Mouse (Mus musculus) kidney, embryonic 16.5 days (tissue): ENCODE data around the gene Smchd1. TPM values are rescaled to one million over a fixed set of nuclear protein-coding genes. Genes with fewer than 3 reads are reported as not detected.
"Not testable (repeated sequence)": the region's sequence is repeated elsewhere in the genome, so short reads cannot be mapped to it uniquely, and the experiment has no call there.

ENCODE experiments used
- ATAC-seq: fragments of 200-750 bp; cut with Nextera tagmentation; 2 replicates; pipeline ENCODE4 v1.8.0; 2017; ENCODE audit warnings: moderate TSS enrichment; ENCODE audit not compliant: low FRiP score, low TSS enrichment
- H3K27ac ChIP-seq: fragments of 300-500 bp; sonication (generic); 2 replicates; pipeline ENCODE4 v1.5.1; 2014; ENCODE audit warnings: low read length
- H3K27me3 ChIP-seq: fragments of 300-500 bp; sonication (generic); 2 replicates; pipeline ENCODE4 v1.6.1; 2014; ENCODE audit warnings: low read length, control low read depth, mixed read lengths; ENCODE audit not compliant: insufficient read depth
- H3K36me3 ChIP-seq: fragments of 300-500 bp; sonication (generic); 2 replicates; pipeline ENCODE4 v1.6.1; 2014; ENCODE audit warnings: low read length, control low read depth, mixed read lengths; ENCODE audit not compliant: insufficient read depth
- H3K4me1 ChIP-seq: fragments of 300-500 bp; sonication (generic); 2 replicates; pipeline ENCODE4 v1.6.1; 2014; ENCODE audit warnings: low read length, control low read depth, mixed read lengths; ENCODE audit not compliant: insufficient read depth
- H3K4me2 ChIP-seq: fragments of 300-500 bp; sonication (generic); replicated peaks from 2 replicates; pipeline ENCODE4 v1.6.1; 2014; ENCODE audit warnings: low read depth, low read length
- H3K4me3 ChIP-seq: fragments of 300-500 bp; sonication (generic); 2 replicates; pipeline ENCODE4 v1.5.1; 2014; ENCODE audit warnings: mild to moderate bottlenecking, low read length
- H3K9ac ChIP-seq: fragments of 300-500 bp; sonication (generic); replicated peaks from 2 replicates; pipeline ENCODE4 v1.6.1; 2014; ENCODE audit warnings: low read length
- H3K9me3 ChIP-seq: fragments of 300-500 bp; sonication (generic); 2 replicates; pipeline ENCODE4 v1.6.1; 2016; ENCODE audit warnings: low read length, control low read depth
- WGBS: fragments of 180-500 bp; shearing (Covaris S2); extraction: QIAGEN DNeasy Blood & Tissue Kit; methylation state at CpG from one replicate; pipeline ENCODE4 v1.1.7; 2014; 5-methylcytosine and 5-hydroxymethylcytosine counted together
- polyA plus RNA-seq: library from polyadenylated mRNA; unstranded; fragments of >200 nt; fragmentation: Nextera tagmentation; extraction: Ambion mirVana; gene quantifications from 2 replicates; pipeline ENCODE4 v1.2.1, GENCODE M21; 2015

The Smchd1 gene
- polyA plus RNA-seq, 1 experiment from 2014 or later, result 54.7 TPM

DNA sequence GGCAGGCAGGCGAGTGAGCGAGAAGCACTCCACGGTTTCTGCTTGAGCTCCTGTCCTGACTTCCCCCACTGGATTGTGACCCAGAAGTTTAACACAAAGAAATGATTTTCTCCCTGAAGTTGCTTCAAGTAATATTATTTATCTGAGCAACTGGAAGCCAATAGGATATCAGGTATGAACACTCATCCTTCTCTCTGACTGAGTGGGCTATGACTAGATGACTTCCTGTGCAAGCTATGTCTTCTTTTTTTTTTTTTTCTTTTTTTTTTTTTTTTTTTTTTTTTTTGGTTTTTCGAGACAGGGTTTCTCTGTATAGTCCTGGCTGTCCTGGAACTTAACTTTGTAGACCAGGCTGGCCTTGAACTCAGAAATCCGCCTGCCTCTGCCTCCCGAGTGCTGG is 17.8 kb downstream of the Smchd1 start:
- not testable (repeated sequence) for H3K4me2 ChIP-seq, H3K27ac ChIP-seq, ATAC-seq, H3K9me3 ChIP-seq, H3K9ac ChIP-seq, H3K27me3 ChIP-seq, H3K4me3 ChIP-seq, H3K4me1 ChIP-seq
- H3K36me3 ChIP-seq, result peaks cover 31% of the 10 kb centered on the region
- 89% methylated on average over 6 of the region's 6 CpGs for WGBS

DNA sequence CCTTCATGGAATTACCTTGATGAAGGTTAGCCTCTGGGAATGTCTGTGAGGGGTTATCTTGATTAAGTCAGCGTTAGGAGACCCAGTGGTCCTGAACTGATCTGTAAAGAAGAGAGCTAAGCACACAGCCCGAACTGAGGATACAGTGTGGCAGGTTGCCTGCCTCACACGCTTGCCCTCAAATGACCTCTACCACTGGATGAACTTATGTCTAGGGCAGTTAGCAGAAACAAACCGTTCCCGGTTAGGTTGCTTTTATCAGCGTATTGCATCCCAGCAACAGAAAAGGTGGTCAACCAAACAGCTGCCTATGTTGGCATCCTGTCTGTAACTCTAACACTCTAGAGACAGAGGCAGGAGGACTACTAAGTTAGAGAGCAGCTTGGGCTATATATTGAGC is 30.0 kb downstream of the Smchd1 start:
- WGBS, result 94% methylated on average over 6 of the region's 6 CpGs
- Histone ChIP-seq H3K4me3 (no peak overlapping the region), H3K36me3 (peaks cover 29% of the 10 kb centered on the region), H3K9ac (no peak overlapping the region), H3K9me3 (no peaks in the 10 kb centered on the region), H3K27ac (no peak overlapping the region), H3K4me2 (no peak overlapping the region), H3K4me1 (no peaks in the 10 kb centered on the region), H3K27me3 (no peaks in the 10 kb centered on the region)
- ATAC-seq, result no peak

DNA sequence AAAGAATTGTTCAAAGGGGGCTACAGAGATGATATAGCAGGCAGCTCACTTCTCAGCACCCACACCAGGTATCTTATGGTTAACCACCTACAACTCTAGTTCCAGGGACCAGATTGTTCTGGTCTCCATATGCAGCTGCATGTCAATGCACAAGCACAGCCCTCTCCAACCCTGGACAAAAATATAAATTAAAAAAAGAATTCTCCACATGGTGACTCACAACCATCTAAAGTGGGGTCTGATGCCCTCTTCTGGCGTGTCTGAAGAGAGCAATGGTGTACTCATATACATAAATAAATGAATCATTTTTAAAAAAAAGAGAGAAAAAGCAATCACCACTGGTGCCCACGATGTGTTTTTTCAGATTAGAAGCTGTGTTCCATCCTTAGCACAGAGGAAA is 30.4 kb downstream of the Smchd1 start:
- no peak overlapping the region for H3K4me3 ChIP-seq
- WGBS, result 86% methylated on average over 2 of the region's 2 CpGs
- no peak overlapping the region for H3K27ac ChIP-seq
- ATAC-seq, result no peak
- no peaks in the 10 kb centered on the region for H3K27me3 ChIP-seq
- H3K4me2 ChIP-seq, result no peak overlapping the region
- no peaks in the 10 kb centered on the region for H3K4me1 ChIP-seq
- H3K36me3 ChIP-seq, result peaks cover 32% of the 10 kb centered on the region
- H3K9ac ChIP-seq, result no peak overlapping the region
- no peaks in the 10 kb centered on the region for H3K9me3 ChIP-seq

DNA sequence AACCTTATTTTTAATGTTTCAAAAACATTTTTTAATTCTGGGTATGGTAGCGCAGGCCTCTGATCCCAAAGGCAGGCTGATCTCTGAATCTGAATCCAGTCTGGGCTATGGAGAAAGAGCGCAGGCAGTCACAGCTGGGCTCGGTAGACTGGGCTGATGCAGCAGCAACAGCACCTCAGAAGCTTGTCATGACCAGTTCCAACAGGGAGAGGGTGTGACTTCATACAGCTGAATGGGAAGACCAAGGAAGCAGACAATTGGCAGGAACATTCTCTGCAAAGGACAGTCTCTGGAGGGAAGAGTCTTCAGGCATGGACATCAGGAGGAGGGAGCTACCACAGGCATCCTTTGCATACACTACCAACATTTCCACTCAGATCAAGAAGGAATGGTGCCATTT is 31.0 kb downstream of the Smchd1 start:
- no peak overlapping the region for H3K9ac ChIP-seq
- H3K36me3 ChIP-seq, result peaks cover 32% of the 10 kb centered on the region
- H3K4me2 ChIP-seq, result no peak overlapping the region
- H3K4me1 ChIP-seq, result no peaks in the 10 kb centered on the region
- ATAC-seq, result no peak
- H3K4me3 ChIP-seq, result no peak overlapping the region
- H3K27ac ChIP-seq, result no peak overlapping the region
- H3K27me3 ChIP-seq, result no peaks in the 10 kb centered on the region
- WGBS, result 85% methylated on average over 3 of the region's 3 CpGs
- H3K9me3 ChIP-seq, result no peaks in the 10 kb centered on the region

DNA sequence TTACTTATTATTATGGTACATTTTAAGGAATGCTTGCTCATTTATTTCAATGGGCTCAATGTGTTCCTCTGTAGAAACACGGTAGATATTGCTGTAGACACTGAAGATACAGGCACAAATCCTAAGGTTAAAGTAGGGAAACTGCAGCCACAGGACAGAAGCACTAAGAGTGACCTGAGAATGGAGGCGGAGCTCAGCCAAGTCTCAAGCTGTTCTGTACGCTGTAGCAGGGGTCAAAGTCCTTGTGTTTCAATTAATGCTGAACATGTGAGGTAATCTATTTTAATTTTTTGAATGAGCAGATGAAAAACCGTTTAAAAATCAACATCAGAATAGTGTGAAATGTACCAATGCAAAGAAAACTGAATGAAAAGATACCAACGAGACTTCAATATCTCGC is 31.9 kb downstream of the Smchd1 start:
- ATAC-seq, result no peak
- H3K9ac ChIP-seq, result no peak overlapping the region
- WGBS, result 89% methylated on average over 6 of the region's 6 CpGs
- no peaks in the 10 kb centered on the region for H3K9me3 ChIP-seq
- H3K36me3 ChIP-seq, result peaks cover 32% of the 10 kb centered on the region
- no peaks in the 10 kb centered on the region for H3K27me3 ChIP-seq
- H3K4me3 ChIP-seq, result no peak overlapping the region
- H3K4me1 ChIP-seq, result no peaks in the 10 kb centered on the region
- no peak overlapping the region for H3K4me2 ChIP-seq
- H3K27ac ChIP-seq, result no peak overlapping the region

DNA sequence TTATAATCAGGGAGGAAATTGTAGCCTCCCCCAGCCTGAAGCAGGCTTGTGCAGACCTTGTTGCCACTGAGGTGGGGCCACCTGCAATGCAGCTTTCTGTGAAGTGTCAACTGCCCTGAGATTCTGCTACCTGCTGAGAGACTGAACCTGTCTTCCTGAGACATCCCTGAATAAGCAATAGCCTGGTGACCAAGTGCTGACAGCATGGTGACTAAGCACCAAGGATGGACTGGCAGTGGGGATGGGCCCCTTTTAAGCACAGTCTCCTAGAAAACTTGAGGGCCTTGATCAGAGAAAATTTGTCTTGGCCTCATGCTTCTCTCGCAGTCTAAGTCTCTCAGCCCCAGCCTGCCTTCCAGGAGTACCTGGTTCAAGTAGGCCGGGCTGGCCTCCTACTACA is 52.6 kb downstream of the Smchd1 start:
- not testable (repeated sequence) for H3K4me3 ChIP-seq, H3K27ac ChIP-seq, H3K4me1 ChIP-seq, H3K9ac ChIP-seq, ATAC-seq, H3K4me2 ChIP-seq, H3K27me3 ChIP-seq
- H3K9me3 ChIP-seq, result peaks cover 14% of the 10 kb centered on the region
- 98% methylated on average over 2 of the region's 2 CpGs for WGBS
- peaks cover 50% of the 10 kb centered on the region for H3K36me3 ChIP-seq

DNA sequence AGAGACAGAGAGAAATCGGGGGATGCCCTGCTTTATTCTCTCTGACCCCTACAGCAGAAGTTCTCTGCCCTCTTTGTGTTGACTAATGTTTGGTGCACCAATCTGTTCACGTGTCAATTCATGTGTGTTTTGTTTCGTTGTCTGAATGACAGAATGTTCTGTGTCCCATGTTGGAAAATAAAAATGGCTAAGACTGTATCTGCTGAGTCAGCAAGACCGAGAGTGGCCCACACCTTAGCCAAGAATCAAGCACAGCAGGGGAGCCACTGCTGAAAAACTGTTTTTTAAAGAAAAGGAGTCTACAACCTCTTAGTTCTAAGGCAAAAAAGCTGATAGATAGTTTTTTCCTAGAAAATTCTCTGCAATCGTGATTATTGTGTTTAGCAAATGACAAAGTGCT is 55.7 kb downstream of the Smchd1 start:
- not testable (repeated sequence) for H3K27ac ChIP-seq, H3K4me1 ChIP-seq, H3K27me3 ChIP-seq, H3K4me2 ChIP-seq, H3K4me3 ChIP-seq, H3K9ac ChIP-seq, ATAC-seq
- WGBS, result 88% methylated on average over 5 of the region's 5 CpGs
- Histone ChIP-seq H3K36me3 (peaks cover 39% of the 10 kb centered on the region), H3K9me3 (peaks cover 14% of the 10 kb centered on the region)

DNA sequence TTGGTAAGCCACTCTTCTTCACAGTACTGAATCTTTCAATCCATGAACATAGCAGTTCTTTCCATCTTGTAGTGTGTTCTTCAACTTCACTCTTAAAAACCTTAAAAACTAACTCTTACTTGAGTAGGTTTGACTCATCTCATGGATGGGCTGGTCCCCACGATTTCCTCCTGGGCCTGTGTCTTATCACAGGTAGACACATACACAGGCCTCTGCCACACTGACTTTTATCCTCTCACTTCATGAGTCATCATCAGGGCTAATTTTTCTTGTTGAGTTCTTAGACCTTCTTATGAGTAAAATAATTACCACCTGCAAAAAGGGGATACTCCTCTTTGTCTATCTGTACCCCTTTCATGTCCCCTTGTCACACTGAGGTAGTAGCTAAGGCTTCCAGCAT is 58.1 kb downstream of the Smchd1 start:
- H3K4me3 ChIP-seq, result no peak overlapping the region
- H3K27ac ChIP-seq, result no peak overlapping the region
- ATAC-seq, result no peak
- H3K9me3 ChIP-seq, result peaks cover 7% of the 10 kb centered on the region
- 91% methylated on average over 1 of the region's 1 CpGs for WGBS
- no peak overlapping the region for H3K9ac ChIP-seq
- no peaks in the 10 kb centered on the region for H3K27me3 ChIP-seq
- no peak overlapping the region for H3K4me2 ChIP-seq
- peaks cover 28% of the 10 kb centered on the region for H3K36me3 ChIP-seq
- H3K4me1 ChIP-seq, result no peaks in the 10 kb centered on the region

DNA sequence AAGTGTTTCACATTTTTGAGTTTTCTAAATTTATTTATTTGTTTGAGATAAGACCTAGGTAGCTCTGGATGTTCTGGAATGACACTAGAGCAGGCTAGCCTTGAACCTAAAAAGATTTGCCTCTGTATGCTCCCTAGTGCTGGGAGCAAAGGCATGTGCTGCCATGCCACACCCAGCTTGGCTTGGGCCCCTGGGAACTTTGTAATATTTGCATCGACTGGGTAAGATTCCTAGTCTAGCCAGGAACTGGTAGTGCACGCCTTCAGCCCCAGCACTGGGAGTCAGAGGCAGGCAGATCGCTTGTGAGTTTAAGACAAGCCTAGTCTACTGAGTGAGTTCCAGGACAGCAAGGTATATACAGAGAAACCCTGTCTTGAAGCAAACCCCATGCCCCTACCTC is 87.7 kb downstream of the Smchd1 start:
- 89% methylated on average over 3 of the region's 3 CpGs for WGBS
- H3K27me3 ChIP-seq, result no peaks in the 10 kb centered on the region
- H3K27ac ChIP-seq, result no peak overlapping the region
- no peak overlapping the region for H3K9ac ChIP-seq
- no peak overlapping the region for H3K4me3 ChIP-seq
- H3K4me1 ChIP-seq, result no peaks in the 10 kb centered on the region
- peaks cover 27% of the 10 kb centered on the region for H3K36me3 ChIP-seq
- H3K9me3 ChIP-seq, result no peaks in the 10 kb centered on the region
- no peak for ATAC-seq
- H3K4me2 ChIP-seq, result no peak overlapping the region

DNA sequence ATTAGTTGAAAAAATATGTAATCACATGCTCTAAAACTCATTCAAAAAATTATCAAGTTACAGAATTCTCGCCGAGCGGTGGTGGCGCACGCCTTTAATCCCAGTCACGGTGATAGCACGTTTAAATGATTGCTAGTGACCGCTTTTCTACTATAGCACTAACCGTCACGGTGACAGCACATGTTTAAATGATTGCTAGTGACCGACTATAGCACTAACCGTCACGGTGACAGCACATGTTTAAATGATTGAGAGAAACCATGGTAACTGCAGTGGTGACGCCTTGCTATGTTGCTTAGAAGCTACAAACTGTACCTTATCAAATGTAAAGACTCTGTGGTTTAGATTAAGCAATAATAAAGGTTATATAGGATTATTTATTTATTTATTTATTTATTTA is 94.8 kb downstream of the Smchd1 start:
- no peak overlapping the region for H3K27ac ChIP-seq

DNA sequence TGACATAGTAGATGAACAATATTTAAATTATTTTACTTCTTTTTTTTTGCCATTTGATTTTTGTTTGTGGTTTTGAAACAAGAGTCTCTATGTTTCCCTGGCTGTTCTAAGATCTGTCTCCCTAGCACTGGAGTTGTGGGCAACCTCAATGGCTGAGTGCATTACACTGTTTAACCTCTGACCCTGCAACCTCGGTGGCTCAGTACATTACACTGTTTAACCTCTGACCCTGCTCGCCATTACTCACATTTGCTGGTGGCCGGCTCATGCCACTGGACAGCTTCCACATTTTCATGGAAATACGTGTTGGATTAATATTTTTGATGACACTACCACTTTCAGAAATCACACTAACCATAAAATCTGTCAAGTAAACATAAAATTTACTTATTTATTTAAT is 97.2 kb downstream of the Smchd1 start:
- Histone ChIP-seq H3K36me3 (peaks cover 32% of the 10 kb centered on the region), H3K4me3 (no peak overlapping the region), H3K4me2 (no peak overlapping the region), H3K9me3 (no peaks in the 10 kb centered on the region), H3K27me3 (no peaks in the 10 kb centered on the region), H3K27ac (no peak overlapping the region), H3K4me1 (no peaks in the 10 kb centered on the region), H3K9ac (no peak overlapping the region)
- ATAC-seq, result no peak
- WGBS, result 36% methylated on average over 4 of the region's 4 CpGs

More for the DNA sequence above, 94.8 kb downstream of the Smchd1 start:
- no peak overlapping the region for H3K4me3 ChIP-seq
- H3K4me1 ChIP-seq, result no peaks in the 10 kb centered on the region
- H3K27me3 ChIP-seq, result no peaks in the 10 kb centered on the region
- ATAC-seq, result no peak
- no peak overlapping the region for H3K4me2 ChIP-seq
- no peak overlapping the region for H3K9ac ChIP-seq
- no peaks in the 10 kb centered on the region for H3K9me3 ChIP-seq
- WGBS, result 92% methylated on average over 14 of the region's 14 CpGs
- peaks cover 20% of the 10 kb centered on the region for H3K36me3 ChIP-seq
